Mouse (Mus musculus) forelimb bud, embryonic 11.5 days (tissue): ENCODE results near the gene Btnl1.

Experiments
- DNase-seq: peaks from one replicate; pipeline ENCODE4 v3.0.0-alpha.2; 2012; ENCODE audit warnings: low read depth, low spot score

Btnl1 gene

GRCm38 (mm10) chr17:34376847-34377246 lies at the start of gene Btnl1:
Gene Btnl1 (plus strand): TSS chr17:34377132.
- DNase-seq = no peak

DNA sequence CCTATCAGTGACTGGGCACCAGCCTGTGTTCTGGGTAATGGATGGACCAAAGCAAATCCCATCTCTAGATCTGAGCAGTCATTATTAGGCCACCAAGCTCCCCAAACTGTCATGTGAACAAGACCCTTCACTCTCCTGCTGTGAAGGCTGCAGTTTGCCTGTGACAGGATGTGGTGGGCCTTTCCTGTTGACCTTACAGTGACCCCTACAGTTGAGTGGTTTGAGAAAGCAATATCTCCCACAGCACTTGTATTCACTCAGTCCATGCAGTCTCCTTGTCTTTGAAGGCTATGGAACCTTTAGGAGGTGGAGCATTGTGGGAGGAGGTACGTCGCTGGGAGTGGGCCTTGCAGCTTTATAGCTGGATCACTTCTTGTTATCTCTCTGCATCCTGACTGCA lies 47.1 kb upstream of the Btnl1 start:
- DNase-seq = no peak

GRCm38 (mm10) chr17:34331200-34331599 lies 45.7 kb upstream of the Btnl1 start:
- no peak for DNase-seq

DNA sequence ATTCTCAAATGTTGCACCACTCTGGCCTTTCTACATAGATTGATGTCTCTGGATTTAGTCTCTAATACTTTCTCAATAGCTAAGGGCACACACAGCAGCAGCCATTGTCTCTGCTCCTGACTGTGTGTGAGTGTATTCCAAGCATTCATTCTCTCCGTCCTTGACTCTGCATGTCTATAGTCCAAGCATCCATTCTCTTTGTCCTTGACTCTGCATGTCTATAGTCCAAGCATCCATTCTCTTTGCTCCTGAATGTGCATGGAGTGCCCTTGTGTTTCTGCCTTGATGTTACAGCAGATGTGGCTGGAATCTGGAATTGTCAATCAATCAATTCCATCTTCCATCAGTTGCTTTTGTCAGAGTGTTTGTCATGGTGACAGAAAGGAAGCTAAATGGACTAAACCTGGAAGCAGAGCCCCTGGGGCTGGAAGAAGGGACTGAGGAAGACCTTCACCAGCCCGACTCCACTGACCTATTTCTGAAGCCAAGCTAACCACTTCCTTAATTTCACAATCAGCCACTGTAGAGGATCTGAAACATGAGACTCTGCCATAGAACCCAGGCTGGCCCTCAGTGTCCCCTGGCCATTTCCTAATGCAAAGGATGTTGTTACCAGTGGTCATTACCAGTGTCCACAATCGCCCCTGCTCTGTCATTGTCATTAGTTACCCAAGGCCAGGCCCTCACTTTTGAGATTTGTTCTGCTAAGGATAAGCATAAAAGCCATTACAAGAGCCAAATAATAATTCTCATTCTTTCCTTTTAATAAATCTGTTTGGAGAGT lies 36.1 kb upstream of the Btnl1 start:
- DNase-seq = no peak

DNA sequence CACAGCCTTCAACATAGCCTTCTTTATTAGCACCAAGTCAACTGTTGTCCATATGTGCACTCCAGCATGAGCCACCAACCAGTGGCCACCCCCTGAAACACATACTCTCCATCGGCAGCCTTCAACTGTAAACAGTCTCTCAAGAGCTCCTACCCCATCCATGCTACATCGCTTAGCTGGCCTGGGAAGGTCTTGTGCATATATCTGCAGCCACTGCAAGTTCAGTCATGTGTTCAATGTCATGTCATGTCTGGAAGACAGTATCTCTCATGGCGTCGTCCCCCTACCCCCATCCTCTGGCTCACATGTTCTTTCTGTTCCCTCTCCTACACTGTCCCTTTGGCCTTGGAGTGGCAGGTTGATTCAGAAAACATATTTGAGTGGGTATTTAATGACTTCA lies 32.0 kb upstream of the Btnl1 start:
- no peak for DNase-seq

GRCm38 (mm10) chr17:34345486-34345885 lies 31.4 kb upstream of the Btnl1 start:
- DNase-seq = no peak

GRCm38 (mm10) chr17:34346041-34346440 lies 30.9 kb upstream of the Btnl1 start:
- no peak for DNase-seq

DNA sequence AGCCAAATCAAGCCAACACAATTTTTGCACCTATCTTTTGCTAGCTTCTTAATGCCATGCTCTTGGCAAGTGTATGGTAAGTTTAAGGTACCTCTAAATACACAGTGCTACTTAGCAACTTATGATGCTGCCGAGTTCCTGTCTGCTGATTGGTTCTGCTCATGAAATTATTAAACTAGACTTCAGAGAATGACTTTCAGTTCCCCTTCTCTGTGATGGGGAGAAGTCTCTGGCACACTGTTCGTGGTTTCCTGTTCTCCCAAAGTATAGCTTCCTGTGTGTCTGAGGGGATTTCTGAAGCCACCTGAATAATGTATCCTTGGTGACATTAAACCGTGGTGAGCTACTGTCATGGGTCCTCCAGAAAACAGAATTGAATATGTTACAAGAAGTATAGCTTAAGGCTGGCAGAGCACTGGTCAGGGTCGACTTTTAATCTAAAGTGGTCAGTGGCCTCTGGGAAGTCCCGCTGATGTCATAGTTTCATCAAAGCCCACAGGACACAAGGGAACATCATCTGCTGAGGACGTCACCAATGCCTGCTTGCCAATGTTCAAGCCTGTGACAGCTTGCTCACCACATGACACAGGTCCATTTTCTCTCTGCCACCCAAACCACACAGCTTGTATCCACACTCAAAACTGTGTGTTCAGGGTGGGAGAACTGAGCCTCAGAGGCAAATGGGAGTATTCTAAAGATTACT lies 29.2 kb upstream of the Btnl1 start:
- DNase-seq = no peak

- peak; percentile 80 for DNase-seq
Measured at GRCm38 (mm10) chr17:34349429-34349828, 27.5 kb upstream of the Btnl1 start.

DNA sequence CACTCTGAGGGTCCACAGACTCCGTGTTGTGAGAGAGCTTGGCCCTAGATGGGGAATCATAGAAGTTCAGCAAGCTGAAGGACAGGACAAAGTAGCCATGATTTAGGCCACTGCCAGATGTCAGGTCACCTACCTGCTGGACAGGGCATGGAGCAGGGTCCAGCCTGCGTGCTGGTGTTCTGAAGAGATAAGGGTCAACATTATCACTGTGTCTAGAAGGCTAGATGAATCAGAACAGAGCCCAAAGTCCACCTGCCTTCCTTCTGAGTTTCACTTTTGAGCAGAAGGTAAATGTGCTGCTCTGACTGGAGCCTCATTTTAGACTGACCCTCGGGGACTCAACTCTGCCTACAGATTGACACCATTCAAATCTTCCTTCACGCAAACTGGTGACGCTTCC lies 22.4 kb upstream of the Btnl1 start, which contains the start of gene Btnl2:
Gene Btnl2, plus strand, starts transcription at position 284 of the 400 bp plus-strand sequence.
- DNase-seq = no peak

DNA sequence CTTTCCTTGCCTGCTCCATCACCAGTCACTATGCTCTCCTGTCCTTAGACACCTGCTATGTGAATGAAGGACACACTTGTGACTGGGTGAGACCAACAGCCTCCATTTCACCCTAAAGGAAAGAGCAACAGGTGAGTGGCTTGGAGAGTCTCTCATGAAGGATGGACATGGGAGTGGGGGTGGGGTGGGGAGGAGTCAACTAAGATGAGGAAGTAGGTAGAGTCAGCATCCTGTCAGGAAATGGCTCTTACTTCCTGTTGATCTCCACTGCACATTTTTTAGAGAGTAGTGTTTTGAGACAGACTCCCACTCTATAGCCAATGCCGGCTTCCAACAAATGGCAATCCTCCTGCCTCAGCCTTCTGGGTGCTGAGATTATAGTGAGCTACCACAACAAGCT lies 22.0 kb upstream of the Btnl1 start:
- no peak for DNase-seq

DNA sequence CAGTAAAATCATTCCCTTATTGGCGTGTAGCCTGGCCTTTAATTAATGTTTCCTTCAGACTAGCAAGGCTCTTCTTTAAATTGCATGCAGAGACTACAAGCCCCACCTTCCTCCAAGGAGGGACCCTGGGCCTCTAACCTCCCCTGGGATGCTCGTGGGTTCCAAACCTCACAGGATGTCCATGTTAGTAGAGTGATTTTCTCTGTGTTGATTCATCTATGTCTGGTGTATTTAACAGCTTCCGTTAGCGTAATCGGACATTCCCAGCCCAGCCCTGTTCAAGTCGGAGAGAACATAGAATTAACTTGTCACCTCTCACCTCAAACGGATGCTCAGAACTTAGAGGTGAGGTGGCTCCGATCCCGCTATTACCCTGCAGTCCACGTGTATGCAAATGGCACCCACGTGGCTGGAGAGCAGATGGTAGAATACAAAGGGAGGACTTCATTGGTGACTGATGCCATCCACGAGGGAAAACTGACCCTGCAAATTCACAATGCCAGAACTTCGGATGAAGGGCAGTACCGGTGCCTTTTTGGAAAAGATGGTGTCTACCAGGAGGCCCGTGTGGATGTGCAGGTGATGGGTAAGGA lies 13.9 kb upstream of the Btnl1 start:
- DNase-seq = no peak

DNA sequence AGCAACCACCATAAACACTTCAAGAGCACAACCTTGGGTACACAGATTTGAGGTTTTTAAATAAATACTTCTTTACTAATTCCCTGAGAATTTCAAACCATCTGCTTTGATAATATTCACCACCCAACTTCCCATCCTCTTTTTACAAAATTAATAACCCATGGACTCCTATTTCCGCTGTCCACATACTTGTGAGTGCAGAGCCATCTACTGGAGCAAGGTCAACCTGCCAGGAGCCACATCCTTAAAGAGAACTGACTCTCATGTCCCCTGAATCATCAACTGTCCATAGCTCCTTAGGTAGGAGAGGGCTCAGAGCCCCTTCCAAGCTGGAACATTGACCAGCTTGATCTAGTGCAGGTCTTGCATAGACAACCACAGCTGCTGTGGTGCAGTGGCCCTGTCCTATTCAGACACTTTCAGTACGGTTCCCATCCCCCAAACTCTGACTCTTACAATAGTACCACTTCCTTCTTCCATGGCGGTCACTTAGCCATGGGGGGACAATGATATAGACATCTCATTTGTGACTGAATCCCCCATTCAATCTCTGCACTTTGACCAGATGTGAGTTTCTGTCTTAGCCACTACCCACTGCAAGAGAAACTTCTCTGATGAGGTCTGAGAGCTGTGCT lies 13.1 kb upstream of the Btnl1 start:
- no peak for DNase-seq

DNA sequence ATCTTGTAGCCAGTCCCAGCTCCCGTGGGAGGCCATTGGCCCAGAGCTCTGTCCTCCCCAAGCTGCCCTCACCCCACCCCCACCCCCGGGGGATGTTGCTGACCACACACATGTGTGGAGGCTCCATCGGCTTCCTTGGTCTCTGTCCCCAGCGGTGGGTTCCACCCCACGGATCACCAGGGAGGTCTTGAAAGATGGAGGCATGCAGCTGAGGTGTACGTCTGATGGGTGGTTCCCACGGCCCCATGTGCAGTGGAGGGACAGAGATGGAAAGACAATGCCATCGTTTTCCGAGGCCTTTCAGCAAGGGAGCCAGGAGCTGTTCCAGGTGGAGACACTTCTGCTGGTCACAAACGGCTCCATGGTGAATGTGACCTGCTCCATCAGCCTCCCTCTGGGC lies 11.9 kb upstream of the Btnl1 start:
- DNase-seq = no peak

DNA sequence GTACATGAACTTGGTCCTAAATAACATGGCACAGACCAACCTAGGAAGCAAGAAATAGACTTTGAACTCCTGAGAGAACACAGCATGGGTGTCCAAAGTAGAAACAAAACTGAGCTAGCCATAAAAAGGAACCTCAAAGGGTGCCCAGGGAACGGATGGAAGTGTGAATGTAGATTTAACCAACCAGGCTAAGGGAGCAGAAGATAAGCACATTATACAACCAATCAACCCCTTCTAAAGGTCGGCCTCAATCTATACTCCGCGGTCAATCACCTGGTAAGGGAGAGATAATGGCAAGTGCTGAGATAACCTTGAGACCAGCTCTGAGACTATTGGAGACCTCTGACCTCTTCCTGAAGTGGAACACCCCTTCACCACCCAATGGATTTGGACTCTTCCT lies 6.4 kb upstream of the Btnl1 start:
- no peak for DNase-seq

GRCm38 (mm10) chr17:34373055-34373709 lies 3.8 kb upstream of the Btnl1 start:
- DNase-seq = no peak

DNA sequence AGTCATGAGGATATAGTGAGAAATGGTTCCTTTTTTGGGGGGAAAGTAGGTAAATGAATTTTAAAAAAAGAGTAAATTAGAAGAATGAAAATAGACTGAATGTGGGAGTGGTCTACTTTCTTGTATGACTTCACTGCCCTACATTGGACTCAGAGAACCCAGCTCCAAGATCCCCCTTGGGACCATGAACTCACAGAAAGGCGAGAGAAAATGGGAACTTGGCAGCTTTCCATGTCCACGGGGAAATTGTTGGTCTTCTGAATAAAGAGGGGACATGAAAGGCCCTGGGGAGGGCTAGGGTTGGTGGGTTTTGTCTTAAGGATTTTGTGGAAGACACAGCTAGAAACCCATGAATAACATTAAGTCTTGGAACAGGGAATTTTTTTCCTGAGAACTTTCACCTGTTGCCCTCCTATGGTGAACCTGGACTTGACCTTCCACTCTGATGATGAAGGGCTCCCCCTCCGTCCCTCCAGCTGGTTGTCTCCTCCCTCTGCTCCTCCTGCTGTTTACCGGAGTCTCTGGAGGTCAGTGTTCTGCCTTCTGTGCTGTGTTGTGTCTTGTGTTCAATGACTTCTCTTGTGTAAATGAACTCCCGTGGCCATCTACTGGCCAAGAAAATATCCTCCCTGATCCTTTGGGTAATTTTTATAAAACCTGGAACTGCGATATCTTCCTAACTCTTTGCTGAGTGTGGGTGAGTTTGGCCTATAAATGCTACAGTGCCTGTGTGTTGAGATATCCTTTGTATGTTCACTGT lies 698 bp downstream of the Btnl1 start:
- DNase-seq = no peak

DNA sequence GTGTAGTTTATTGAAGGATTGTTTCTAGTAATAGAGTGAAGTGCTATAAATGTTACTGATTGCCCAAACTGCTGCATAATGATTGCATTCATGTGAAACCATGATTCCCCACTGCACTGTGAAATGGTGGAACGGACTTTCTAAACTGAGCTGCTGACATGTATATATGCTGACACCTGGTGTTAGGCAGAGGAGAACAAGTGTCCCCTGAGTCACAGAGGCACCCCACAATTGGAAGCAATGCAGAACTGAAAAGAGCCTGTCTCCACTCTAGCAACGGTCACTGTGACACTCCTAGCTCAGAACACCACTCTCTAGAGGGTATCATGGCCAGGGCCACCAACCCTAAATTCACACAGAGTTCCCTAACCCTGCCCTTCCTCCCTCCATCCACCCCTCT lies 1.8 kb downstream of the Btnl1 start:
- no peak for DNase-seq

- no peak for DNase-seq
Measured at GRCm38 (mm10) chr17:34379451-34379850, 2.5 kb downstream of the Btnl1 start.

DNA sequence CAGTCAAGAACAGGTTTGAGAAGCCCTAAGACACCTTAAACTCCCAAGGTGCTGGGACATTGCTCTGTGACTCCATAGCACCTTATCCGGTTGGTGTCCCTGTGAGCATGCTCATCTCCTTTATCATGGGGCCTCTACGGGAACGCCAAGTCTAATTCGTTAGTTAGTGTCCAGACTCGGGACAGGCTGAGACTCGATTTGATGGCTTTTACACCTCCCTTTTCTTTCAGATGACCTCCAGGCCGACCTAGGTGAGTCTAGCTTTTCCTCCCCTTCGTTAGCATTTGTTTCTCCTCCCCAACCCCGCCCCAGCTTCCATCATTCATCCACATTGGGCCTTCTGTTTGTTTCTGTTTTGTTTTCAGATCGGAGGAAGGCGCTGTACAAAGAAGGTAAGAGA lies 4.9 kb downstream of the Btnl1 start:
- no peak for DNase-seq

GRCm38 (mm10) chr17:34383212-34383611 lies 6.3 kb downstream of the Btnl1 start:
- DNase-seq = no peak
